Mouse (Mus musculus): ENCODE data around the gene Trp63. TPM values are rescaled to one million over a fixed set of nuclear protein-coding genes. Genes with fewer than 3 reads are reported as not detected.
"Not testable (repeated sequence)": the region's sequence is repeated elsewhere in the genome, so short reads cannot be mapped to it uniquely, and the experiment has no call there.

The Trp63 gene
- polyA plus RNA-seq (2015; fragmentation: Nextera tagmentation; extraction: Ambion mirVana), result 0.14 and 0.17 TPM in 2 replicates

- Histone ChIP-seq H3K4me1 (ENCODE audit: insufficient read depth) (no peaks in the 10 kb centered on the region), H3K4me3 (ENCODE audit: low read depth, low read length) (no peak within 1 kb of the TSS), H3K27ac (ENCODE audit: low read depth) (no peak within 1 kb of the TSS), H3K9ac (replicated peaks) (no peak within 1 kb of the TSS), H3K4me2 (ENCODE audit: low read depth, low read length) (no peak within 1 kb of the TSS), H3K9me3 (ENCODE audit: low read length) (no peaks in the 10 kb centered on the region), H3K36me3 (replicated peaks; ENCODE audit: insufficient read depth, low read length) (no peaks in the 10 kb centered on the region), H3K27me3 (ENCODE audit: insufficient read depth, low read length) (no peaks in the 10 kb centered on the region)
- TF ChIP-seq EP300 (IDR thresholded peaks at IDR 0.05; ENCODE audit: low read depth) (no peak), CTCF (IDR thresholded peaks at IDR 0.05; ENCODE audit: low read depth) (no peak)
- WGBS (ENCODE audit: insufficient replicate concordance), result 37% methylated on average over 8 of the region's 8 CpGs
- no peak for ATAC-seq
- no peak for DNase-seq
Measured at GRCm38 (mm10) chr16:25683531-25684248, at the start of gene Trp63. Trp63 (plus strand) TSS chr16:25683763.

- H3K27ac ChIP-seq (ENCODE audit: low read depth); DNase-seq; H3K9ac ChIP-seq (replicated peaks); H3K36me3 ChIP-seq (replicated peaks; ENCODE audit: insufficient read depth, low read length); H3K4me1 ChIP-seq (ENCODE audit: insufficient read depth); H3K9me3 ChIP-seq (ENCODE audit: low read length); H3K27me3 ChIP-seq (ENCODE audit: insufficient read depth, low read length); H3K4me3 ChIP-seq (ENCODE audit: low read depth, low read length); H3K4me2 ChIP-seq (ENCODE audit: low read depth, low read length); ATAC-seq: not testable (repeated sequence)
- 60% methylated on average over 4 of the region's 4 CpGs for WGBS (ENCODE audit: insufficient replicate concordance)
Measured at GRCm38 (mm10) chr16:25644716-25645115, 38.8 kb upstream of the Trp63 start.

GRCm38 (mm10) chr16:25660510-25661235, 22.9 kb upstream of the Trp63 start:
- Histone ChIP-seq H3K9ac (replicated peaks) (no peak overlapping the region), H3K4me3 (ENCODE audit: low read depth, low read length) (no peak overlapping the region), H3K27ac (ENCODE audit: low read depth) (no peak overlapping the region), H3K4me1 (ENCODE audit: insufficient read depth) (no peaks in the 10 kb centered on the region), H3K9me3 (ENCODE audit: low read length) (no peaks in the 10 kb centered on the region), H3K36me3 (replicated peaks; ENCODE audit: insufficient read depth, low read length) (no peaks in the 10 kb centered on the region), H3K4me2 (ENCODE audit: low read depth, low read length) (no peak overlapping the region), H3K27me3 (ENCODE audit: insufficient read depth, low read length) (no peaks in the 10 kb centered on the region)
- no peak for TF ChIP-seq CTCF (IDR thresholded peaks at IDR 0.05; ENCODE audit: low read depth)
- no peak for TF ChIP-seq EP300 (IDR thresholded peaks at IDR 0.05; ENCODE audit: low read depth)
- DNase-seq (no peak), ATAC-seq (no peak)
- WGBS (ENCODE audit: insufficient replicate concordance), result 77% methylated on average over 9 of the region's 9 CpGs

GRCm38 (mm10) chr16:25663116-25663515, 20.4 kb upstream of the Trp63 start:
- Histone ChIP-seq H3K27ac (ENCODE audit: low read depth) (no peak overlapping the region), H3K27me3 (ENCODE audit: insufficient read depth, low read length) (no peaks in the 10 kb centered on the region), H3K36me3 (replicated peaks; ENCODE audit: insufficient read depth, low read length) (no peaks in the 10 kb centered on the region), H3K9ac (replicated peaks) (no peak overlapping the region), H3K4me1 (ENCODE audit: insufficient read depth) (no peaks in the 10 kb centered on the region), H3K4me2 (ENCODE audit: low read depth, low read length) (no peak overlapping the region), H3K4me3 (ENCODE audit: low read depth, low read length) (no peak overlapping the region), H3K9me3 (ENCODE audit: low read length) (no peaks in the 10 kb centered on the region)
- WGBS (ENCODE audit: insufficient replicate concordance), result 49% methylated on average over 3 of the region's 3 CpGs
- TF ChIP-seq CTCF (IDR thresholded peaks at IDR 0.05; ENCODE audit: low read depth), result no peak
- no peak for TF ChIP-seq EP300 (IDR thresholded peaks at IDR 0.05; ENCODE audit: low read depth)
- ATAC-seq (no peak), DNase-seq (no peak)

GRCm38 (mm10) chr16:25673861-25674440, 9.6 kb upstream of the Trp63 start:
- DNase-seq (no peak), ATAC-seq (no peak)
- Histone ChIP-seq H3K9me3 (ENCODE audit: low read length) (no peaks in the 10 kb centered on the region), H3K4me3 (ENCODE audit: low read depth, low read length) (no peak overlapping the region), H3K27ac (ENCODE audit: low read depth) (no peak overlapping the region), H3K4me2 (ENCODE audit: low read depth, low read length) (no peak overlapping the region), H3K36me3 (replicated peaks; ENCODE audit: insufficient read depth, low read length) (no peaks in the 10 kb centered on the region), H3K9ac (replicated peaks) (no peak overlapping the region), H3K4me1 (ENCODE audit: insufficient read depth) (no peaks in the 10 kb centered on the region), H3K27me3 (ENCODE audit: insufficient read depth, low read length) (no peaks in the 10 kb centered on the region)
- TF ChIP-seq EP300 (IDR thresholded peaks at IDR 0.05; ENCODE audit: low read depth) (no peak), CTCF (IDR thresholded peaks at IDR 0.05; ENCODE audit: low read depth) (no peak)
- 74% methylated on average over 5 of the region's 5 CpGs for WGBS (ENCODE audit: insufficient replicate concordance)

GRCm38 (mm10) chr16:25680369-25680768, 3.2 kb upstream of the Trp63 start:
- 46% methylated on average over 5 of the region's 5 CpGs for WGBS (ENCODE audit: insufficient replicate concordance)
- Histone ChIP-seq H3K27ac (ENCODE audit: low read depth) (no peak overlapping the region), H3K9ac (replicated peaks) (no peak overlapping the region), H3K27me3 (ENCODE audit: insufficient read depth, low read length) (no peaks in the 10 kb centered on the region), H3K36me3 (replicated peaks; ENCODE audit: insufficient read depth, low read length) (no peaks in the 10 kb centered on the region), H3K4me1 (ENCODE audit: insufficient read depth) (no peaks in the 10 kb centered on the region), H3K4me3 (ENCODE audit: low read depth, low read length) (no peak overlapping the region), H3K9me3 (ENCODE audit: low read length) (no peaks in the 10 kb centered on the region), H3K4me2 (ENCODE audit: low read depth, low read length) (no peak overlapping the region)
- ATAC-seq, result no peak
- DNase-seq, result no peak
- TF ChIP-seq EP300 (IDR thresholded peaks at IDR 0.05; ENCODE audit: low read depth) (no peak), CTCF (IDR thresholded peaks at IDR 0.05; ENCODE audit: low read depth) (no peak)
